Mouse (Mus musculus): ENCODE data around the gene Xrcc2. TPM values are rescaled to one million over a fixed set of nuclear protein-coding genes. Genes with fewer than 3 reads are reported as not detected.

Gene Xrcc2
- polyA plus RNA-seq, 1 experiment from 2014 or later = 9.0 TPM

- Histone ChIP-seq H3K27ac (replicated peaks in 1 of 2; ENCODE audit: control insufficient read depth in 1 of 2, insufficient read depth in 1 of 2, low read depth in 2 of 2, low read length in 2 of 2) (no peak overlapping the region), H3K9ac (ENCODE audit: low read length) (no peak overlapping the region), H3K36me3 (ENCODE audit: control insufficient read depth, insufficient read depth, low read length) (no peaks in the 10 kb centered on the region), H3K9me3 (ENCODE audit: control insufficient read depth, low read length) (0 out of 2 replicates have a peak, but pooled peaks cover 2% of the 10 kb centered on the region), H3K27me3 (ENCODE audit: control insufficient read depth, insufficient read depth, low read length) (no peaks in the 10 kb centered on the region), H3K4me3 (ENCODE audit: control insufficient read depth in 1 of 2, insufficient read depth in 1 of 2, low read depth in 1 of 2, low read length in 2 of 2) (no peak overlapping the region), H3K4me2 (ENCODE audit: low read length) (no peak overlapping the region), H3K4me1 (ENCODE audit: control insufficient read depth in 2 of 2, insufficient read depth in 2 of 2, low read length in 2 of 2) (peaks cover 0 to 2% of the 10 kb centered on the region in 2 experiments; a peak in 2 of 4 replicates)
- WGBS = 77% methylated on average over 9 of the region's 9 CpGs
- no peak for ATAC-seq (ENCODE audit: insufficient number of reproducible peaks, insufficient read depth, low FRiP score, low read depth)
Measured at GRCm38 (mm10) chr5:25666684-25667083, 38.9 kb downstream of the Xrcc2 start.

DNA sequence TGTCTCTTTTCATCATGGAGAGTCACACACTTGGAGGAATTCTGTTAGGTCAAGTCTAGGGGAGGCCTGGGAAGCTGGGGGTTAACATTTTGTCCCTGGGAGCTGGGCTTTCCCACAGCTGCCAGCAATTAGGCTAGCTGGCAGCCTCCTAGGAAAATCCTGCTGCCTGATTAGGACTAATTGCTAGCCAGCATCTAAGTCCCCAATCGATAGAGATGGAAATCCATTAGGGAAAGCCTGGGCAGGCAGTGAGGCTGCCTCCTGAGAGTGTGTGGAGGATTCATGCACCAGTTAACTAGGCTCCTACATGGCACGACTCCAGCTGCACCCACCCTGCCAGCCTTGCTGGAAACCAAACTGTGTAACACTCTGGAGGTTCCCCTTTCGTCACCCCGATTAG lies 39.5 kb downstream of the Xrcc2 start:
- no peaks in the 10 kb centered on the region for H3K36me3 ChIP-seq (ENCODE audit: control insufficient read depth, insufficient read depth, low read length)
- 0 out of 2 replicates have a peak, but pooled peaks cover 2% of the 10 kb centered on the region for H3K9me3 ChIP-seq (ENCODE audit: control insufficient read depth, low read length)
- no peak overlapping the region for H3K4me2 ChIP-seq (ENCODE audit: low read length)
- no peak overlapping the region for H3K9ac ChIP-seq (ENCODE audit: low read length)
- no peak overlapping the region for H3K27ac ChIP-seq (replicated peaks in 1 of 2; ENCODE audit: control insufficient read depth in 1 of 2, insufficient read depth in 1 of 2, low read depth in 2 of 2, low read length in 2 of 2)
- no peak overlapping the region for H3K4me3 ChIP-seq (ENCODE audit: control insufficient read depth in 1 of 2, insufficient read depth in 1 of 2, low read depth in 1 of 2, low read length in 2 of 2)
- no peaks in the 10 kb centered on the region for H3K27me3 ChIP-seq (ENCODE audit: control insufficient read depth, insufficient read depth, low read length)
- 56% methylated on average over 4 of the region's 4 CpGs for WGBS
- ATAC-seq (ENCODE audit: insufficient number of reproducible peaks, insufficient read depth, low FRiP score, low read depth) = no peak
- H3K4me1 ChIP-seq (ENCODE audit: control insufficient read depth in 2 of 2, insufficient read depth in 2 of 2, low read length in 2 of 2) = peaks cover 0 to 2% of the 10 kb centered on the region in 2 experiments; a peak in 2 of 4 replicates

GRCm38 (mm10) chr5:25665516-25665915 lies 40.1 kb downstream of the Xrcc2 start:
- H3K9me3 ChIP-seq (ENCODE audit: control insufficient read depth, low read length) = 0 out of 2 replicates have a peak, but pooled peaks cover 2% of the 10 kb centered on the region
- H3K27ac ChIP-seq (replicated peaks in 1 of 2; ENCODE audit: control insufficient read depth in 1 of 2, insufficient read depth in 1 of 2, low read depth in 2 of 2, low read length in 2 of 2) = no peak overlapping the region
- WGBS = 83% methylated on average over 10 of the region's 10 CpGs
- H3K4me3 ChIP-seq (ENCODE audit: control insufficient read depth in 1 of 2, insufficient read depth in 1 of 2, low read depth in 1 of 2, low read length in 2 of 2) = no peak overlapping the region
- H3K36me3 ChIP-seq (ENCODE audit: control insufficient read depth, insufficient read depth, low read length) = no peaks in the 10 kb centered on the region
- H3K27me3 ChIP-seq (ENCODE audit: control insufficient read depth, insufficient read depth, low read length) = no peaks in the 10 kb centered on the region
- no peak overlapping the region for H3K9ac ChIP-seq (ENCODE audit: low read length)
- no peak for ATAC-seq (ENCODE audit: insufficient number of reproducible peaks, insufficient read depth, low FRiP score, low read depth)
- no peak overlapping the region for H3K4me2 ChIP-seq (ENCODE audit: low read length)
- peaks cover 0 to 2% of the 10 kb centered on the region in 2 experiments; a peak in 2 of 4 replicates for H3K4me1 ChIP-seq (ENCODE audit: control insufficient read depth in 2 of 2, insufficient read depth in 2 of 2, low read length in 2 of 2)

GRCm38 (mm10) chr5:25663165-25663564 lies 42.5 kb downstream of the Xrcc2 start:
- Histone ChIP-seq H3K27me3 (ENCODE audit: control insufficient read depth, insufficient read depth, low read length) (no peaks in the 10 kb centered on the region), H3K9ac (ENCODE audit: low read length) (no peak overlapping the region), H3K4me1 (ENCODE audit: control insufficient read depth in 2 of 2, insufficient read depth in 2 of 2, low read length in 2 of 2) (peaks cover 0 to 2% of the 10 kb centered on the region in 2 experiments; a peak in 2 of 4 replicates), H3K9me3 (ENCODE audit: control insufficient read depth, low read length) (0 out of 2 replicates have a peak, but pooled peaks cover 2% of the 10 kb centered on the region), H3K36me3 (ENCODE audit: control insufficient read depth, insufficient read depth, low read length) (no peaks in the 10 kb centered on the region), H3K4me2 (ENCODE audit: low read length) (no peak overlapping the region), H3K27ac (replicated peaks in 1 of 2; ENCODE audit: control insufficient read depth in 1 of 2, insufficient read depth in 1 of 2, low read depth in 2 of 2, low read length in 2 of 2) (no peak overlapping the region), H3K4me3 (ENCODE audit: control insufficient read depth in 1 of 2, insufficient read depth in 1 of 2, low read depth in 1 of 2, low read length in 2 of 2) (no peak overlapping the region)
- no peak for ATAC-seq (ENCODE audit: insufficient number of reproducible peaks, insufficient read depth, low FRiP score, low read depth)
- 77% methylated on average over 2 of the region's 2 CpGs for WGBS

- H3K4me2 ChIP-seq (ENCODE audit: low read length) = peak overlapping the region; percentile 57
- H3K4me1 ChIP-seq (ENCODE audit: control insufficient read depth in 2 of 2, insufficient read depth in 2 of 2, low read length in 2 of 2) = peaks cover 2 to 9% of the 10 kb centered on the region in 2 experiments; a peak in 3 of 4 replicates
- H3K36me3 ChIP-seq (ENCODE audit: control insufficient read depth, insufficient read depth, low read length) = no peaks in the 10 kb centered on the region
- no peak for ATAC-seq (ENCODE audit: insufficient number of reproducible peaks, insufficient read depth, low FRiP score, low read depth)
- no peak overlapping the region for H3K27ac ChIP-seq (replicated peaks in 1 of 2; ENCODE audit: control insufficient read depth in 1 of 2, insufficient read depth in 1 of 2, low read depth in 2 of 2, low read length in 2 of 2)
- 6% methylated on average over 14 of the region's 14 CpGs for WGBS
- H3K9me3 ChIP-seq (ENCODE audit: control insufficient read depth, low read length) = no peaks in the 10 kb centered on the region
- peak overlapping the region; percentile 61 for H3K9ac ChIP-seq (ENCODE audit: low read length)
- 0 out of 2 replicates have a peak, but pooled peaks cover 3% of the 10 kb centered on the region for H3K27me3 ChIP-seq (ENCODE audit: control insufficient read depth, insufficient read depth, low read length)
- H3K4me3 ChIP-seq (ENCODE audit: control insufficient read depth in 1 of 2, insufficient read depth in 1 of 2, low read depth in 1 of 2, low read length in 2 of 2) = peak overlapping the region; percentile 19 to 25
Measured at GRCm38 (mm10) chr5:25654578-25654987, 51.0 kb downstream of the Xrcc2 start.

DNA sequence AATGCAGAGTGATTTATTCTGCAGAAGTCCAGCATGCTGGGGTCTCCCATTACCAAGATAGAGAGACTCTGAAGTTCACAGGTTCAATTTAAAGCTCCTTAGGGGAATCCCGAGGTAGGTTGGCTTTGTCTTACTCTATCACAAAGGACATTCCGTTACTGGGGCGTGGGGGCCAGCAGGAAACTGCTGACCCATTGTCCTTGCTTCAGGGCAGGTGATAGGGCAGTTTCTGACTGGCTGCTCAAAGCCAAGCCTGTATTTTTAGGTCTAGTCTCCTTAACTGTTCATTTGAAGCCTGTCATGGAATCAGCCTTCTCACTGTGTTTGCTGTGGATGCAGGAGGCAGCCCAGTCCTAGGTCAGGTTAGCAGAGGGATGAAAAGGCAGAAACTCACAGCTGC lies 52.2 kb downstream of the Xrcc2 start:
- ATAC-seq (ENCODE audit: insufficient number of reproducible peaks, insufficient read depth, low FRiP score, low read depth) = no peak
- peaks cover 2 to 9% of the 10 kb centered on the region in 2 experiments; a peak in 3 of 4 replicates for H3K4me1 ChIP-seq (ENCODE audit: control insufficient read depth in 2 of 2, insufficient read depth in 2 of 2, low read length in 2 of 2)
- WGBS = 30% methylated on average over 3 of the region's 3 CpGs
- no peaks in the 10 kb centered on the region for H3K9me3 ChIP-seq (ENCODE audit: control insufficient read depth, low read length)
- H3K9ac ChIP-seq (ENCODE audit: low read length) = no peak overlapping the region
- H3K27ac ChIP-seq (replicated peaks in 1 of 2; ENCODE audit: control insufficient read depth in 1 of 2, insufficient read depth in 1 of 2, low read depth in 2 of 2, low read length in 2 of 2) = no peak overlapping the region
- H3K36me3 ChIP-seq (ENCODE audit: control insufficient read depth, insufficient read depth, low read length) = no peaks in the 10 kb centered on the region
- no peak overlapping the region for H3K4me2 ChIP-seq (ENCODE audit: low read length)
- 0 out of 2 replicates have a peak, but pooled peaks cover 3% of the 10 kb centered on the region for H3K27me3 ChIP-seq (ENCODE audit: control insufficient read depth, insufficient read depth, low read length)
- no peak overlapping the region for H3K4me3 ChIP-seq (ENCODE audit: control insufficient read depth in 1 of 2, insufficient read depth in 1 of 2, low read depth in 1 of 2, low read length in 2 of 2)

DNA sequence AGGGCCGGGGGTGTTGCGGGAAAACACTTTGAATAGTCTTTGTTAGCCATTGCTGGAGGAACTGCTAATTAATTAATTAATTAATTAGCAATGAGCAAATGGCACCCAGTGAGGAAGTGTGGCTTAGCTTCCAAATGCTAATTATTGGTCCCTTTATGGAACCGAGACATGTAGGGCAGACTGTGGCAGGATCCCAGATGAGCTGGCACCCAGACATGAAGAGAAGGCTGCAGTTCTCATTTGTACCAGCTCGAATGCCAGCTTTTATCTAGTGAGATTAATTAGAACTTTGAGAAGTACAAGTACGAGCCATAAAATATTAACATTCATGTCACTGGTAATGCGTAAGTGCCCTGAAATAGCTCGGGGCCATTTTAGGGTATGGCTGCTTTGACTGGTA lies 53.2 kb downstream of the Xrcc2 start:
- WGBS = 91% methylated on average over 7 of the region's 7 CpGs
- H3K9me3 ChIP-seq (ENCODE audit: control insufficient read depth, low read length) = no peaks in the 10 kb centered on the region

More for the DNA sequence above, 53.2 kb downstream of the Xrcc2 start:
- 0 out of 2 replicates have a peak, but pooled peaks cover 3% of the 10 kb centered on the region for H3K27me3 ChIP-seq (ENCODE audit: control insufficient read depth, insufficient read depth, low read length)
- H3K27ac ChIP-seq (replicated peaks in 1 of 2; ENCODE audit: control insufficient read depth in 1 of 2, insufficient read depth in 1 of 2, low read depth in 2 of 2, low read length in 2 of 2) = no peak overlapping the region
- no peak overlapping the region for H3K4me2 ChIP-seq (ENCODE audit: low read length)
- H3K4me3 ChIP-seq (ENCODE audit: control insufficient read depth in 1 of 2, insufficient read depth in 1 of 2, low read depth in 1 of 2, low read length in 2 of 2) = no peak overlapping the region
- peaks cover 2 to 9% of the 10 kb centered on the region in 2 experiments; a peak in 3 of 4 replicates for H3K4me1 ChIP-seq (ENCODE audit: control insufficient read depth in 2 of 2, insufficient read depth in 2 of 2, low read length in 2 of 2)
- H3K9ac ChIP-seq (ENCODE audit: low read length) = no peak overlapping the region
- H3K36me3 ChIP-seq (ENCODE audit: control insufficient read depth, insufficient read depth, low read length) = no peaks in the 10 kb centered on the region
- ATAC-seq (ENCODE audit: insufficient number of reproducible peaks, insufficient read depth, low FRiP score, low read depth) = no peak
